Mouse (Mus musculus): ENCODE measurements around the gene Hira.

- TF ChIP-seq EP300 (optimal IDR thresholded peaks at IDR 0.05) = no peak
- TF ChIP-seq CTCF (IDR thresholded peaks at IDR 0.05; ENCODE audit: low read depth) = no peak
Measured at GRCm38 (mm10) chr16:18921771-18922170, 44.9 kb downstream of the Hira start.

Data from stomach, postnatal 0 days (tissue).